Mouse (Mus musculus) myocyte (in vitro differentiated cells): ENCODE data around the gene 1700023F06Rik. TPM values are rescaled to one million over a fixed set of nuclear protein-coding genes. Genes with fewer than 3 reads are reported as not detected.

ENCODE experiments used
- H3K27me3 ChIP-seq: one replicate; pipeline ENCODE4 v1.6.1; 2011; ENCODE audit not compliant: control insufficient read depth, insufficient read depth, insufficient read length
- H3K36me3 ChIP-seq: one replicate; pipeline ENCODE4 v1.6.1; 2011; ENCODE audit not compliant: control insufficient read depth, insufficient read depth
- H3K4me2 ChIP-seq: one replicate; pipeline ENCODE4 v1.6.1; 2011; ENCODE audit warnings: low read depth, control low read depth
- H3K4me3 ChIP-seq: one replicate; pipeline ENCODE4 v1.5.1; 2011; ENCODE audit warnings: mild to moderate bottlenecking, control low read depth, moderate library complexity
- H3K79me2 ChIP-seq: one replicate; pipeline ENCODE4 v1.6.1; 2011; ENCODE audit not compliant: control insufficient read depth, insufficient read depth
- H3ac ChIP-seq: one replicate; pipeline ENCODE4 v1.6.1; 2011; ENCODE audit not compliant: control insufficient read depth, insufficient read length
- CEBPB ChIP-seq: IDR thresholded peaks from 2 replicates; pipeline ENCODE4 v1.6.1; 2011; ENCODE audit warnings: mild to moderate bottlenecking, moderate library complexity; ENCODE audit not compliant: poor library complexity, insufficient read depth, severe bottlenecking
- E2F4 ChIP-seq: IDR thresholded peaks from one replicate; pipeline ENCODE4 v1.6.1; 2011; ENCODE audit warnings: mild to moderate bottlenecking, control low read depth, moderate library complexity; ENCODE audit not compliant: insufficient read depth
- MAX ChIP-seq: IDR thresholded peaks from one replicate; pipeline ENCODE4 v1.6.1; 2011; ENCODE audit warnings: low read depth, mild to moderate bottlenecking, control low read depth
- MYOD1 ChIP-seq, 3 experiments: IDR thresholded peaks; one replicate each; pipeline ENCODE4 v1.6.1; 2011; ENCODE audit warnings: control low read depth in 2 of 3, low read depth in 2 of 3, mild to moderate bottlenecking in 2 of 3, moderate library complexity in 1 of 3; ENCODE audit not compliant: insufficient read length in 2 of 3, control insufficient read depth in 1 of 3
- MYOG ChIP-seq, 3 experiments: IDR thresholded peaks; one replicate each; pipeline ENCODE4 v1.6.1; 2011; ENCODE audit warnings: control low read depth in 2 of 3, low read depth in 2 of 3, mild to moderate bottlenecking in 2 of 3; ENCODE audit not compliant: insufficient read length in 2 of 3, control insufficient read depth in 1 of 3, insufficient read depth in 1 of 3
- POLR2A ChIP-seq: IDR thresholded peaks from one replicate; pipeline ENCODE4 v1.6.1; 2011; ENCODE audit warnings: low read depth, mild to moderate bottlenecking, control low read depth, moderate library complexity; ENCODE audit not compliant: insufficient read length
- POLR2AphosphoS2 ChIP-seq: IDR thresholded peaks from one replicate; pipeline ENCODE4 v1.6.1; 2011; ENCODE audit warnings: low read depth, control low read depth; ENCODE audit not compliant: insufficient read length
- REST ChIP-seq: IDR thresholded peaks from one replicate; pipeline ENCODE4 v1.6.1; 2011; ENCODE audit warnings: mild to moderate bottlenecking, control low read depth, moderate library complexity; ENCODE audit not compliant: insufficient read depth, insufficient read length
- SRF ChIP-seq: IDR thresholded peaks from one replicate; pipeline ENCODE4 v1.6.1; 2011; ENCODE audit warnings: low read depth; ENCODE audit not compliant: control insufficient read depth, insufficient read length
- TCF12 ChIP-seq: IDR thresholded peaks from one replicate; pipeline ENCODE4 v1.6.1; 2011; ENCODE audit warnings: mild to moderate bottlenecking, control low read depth; ENCODE audit not compliant: poor library complexity, insufficient read depth, severe bottlenecking
- TCF3 ChIP-seq: IDR thresholded peaks from one replicate; pipeline ENCODE4 v1.6.1; 2011; ENCODE audit warnings: low read depth, control low read depth; ENCODE audit not compliant: insufficient read length
- USF1 ChIP-seq: IDR thresholded peaks from one replicate; pipeline ENCODE4 v1.6.1; 2011; ENCODE audit warnings: low read depth, mild to moderate bottlenecking, control low read depth, moderate library complexity
- polyA plus RNA-seq: library from polyadenylated mRNA; unstranded; fragments of >200 nt; fragmentation: generic; extraction: Trizol; gene quantifications from one replicate; pipeline ENCODE4 v1.2.1, GENCODE M21; 2012; ENCODE audit warnings: missing spikeins

The 1700023F06Rik gene
- polyA plus RNA-seq, 1 experiment = not detected

DNA sequence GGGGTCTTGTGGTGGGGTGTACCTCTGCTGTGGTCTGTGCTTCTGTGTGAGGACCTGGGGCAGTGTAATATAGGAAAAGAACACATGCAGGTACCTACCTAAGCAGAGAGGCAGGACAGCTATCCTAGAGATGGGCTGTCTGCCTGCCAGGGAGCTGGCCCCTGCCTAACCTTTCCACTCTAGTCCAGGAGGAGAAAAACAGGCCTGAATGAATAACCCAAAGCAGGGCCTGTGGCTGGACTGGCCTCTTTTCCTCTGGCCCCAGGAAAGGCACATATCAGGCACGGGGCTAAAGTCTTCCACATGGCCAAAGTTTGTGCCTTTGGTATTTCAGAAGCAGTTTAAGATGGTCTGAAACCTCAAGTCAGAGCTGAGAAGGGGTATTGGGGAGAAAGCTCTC, 27.9 kb downstream of the 1700023F06Rik start:
- H3K27me3 ChIP-seq = no peaks in the 10 kb centered on the region
- H3K4me3 ChIP-seq = no peak overlapping the region
- no peaks in the 10 kb centered on the region for H3K79me2 ChIP-seq
- H3K4me2 ChIP-seq = no peak overlapping the region
- H3K36me3 ChIP-seq = no peaks in the 10 kb centered on the region
- no peak for TF ChIP-seq REST
- TF ChIP-seq USF1 = no peak
- TF ChIP-seq E2F4 = no peak
- no peak for TF ChIP-seq CEBPB
- no peak for TF ChIP-seq MAX
- TF ChIP-seq TCF3 = no peak
- no peak for TF ChIP-seq POLR2A
- TF ChIP-seq MYOD1 (IDR thresholded peaks at IDR 0.05; ENCODE audit: control insufficient read depth in 1 of 3, insufficient read length in 2 of 3, low read depth in 2 of 3) = no peak
- TF ChIP-seq POLR2AphosphoS2 = no peak
- no peak for TF ChIP-seq MYOG (IDR thresholded peaks at IDR 0.05; ENCODE audit: control insufficient read depth in 1 of 3, insufficient read depth in 1 of 3, insufficient read length in 2 of 3, low read depth in 2 of 3)
- no peak for TF ChIP-seq TCF12
- TF ChIP-seq SRF = no peak
- no peak overlapping the region for H3ac ChIP-seq

DNA sequence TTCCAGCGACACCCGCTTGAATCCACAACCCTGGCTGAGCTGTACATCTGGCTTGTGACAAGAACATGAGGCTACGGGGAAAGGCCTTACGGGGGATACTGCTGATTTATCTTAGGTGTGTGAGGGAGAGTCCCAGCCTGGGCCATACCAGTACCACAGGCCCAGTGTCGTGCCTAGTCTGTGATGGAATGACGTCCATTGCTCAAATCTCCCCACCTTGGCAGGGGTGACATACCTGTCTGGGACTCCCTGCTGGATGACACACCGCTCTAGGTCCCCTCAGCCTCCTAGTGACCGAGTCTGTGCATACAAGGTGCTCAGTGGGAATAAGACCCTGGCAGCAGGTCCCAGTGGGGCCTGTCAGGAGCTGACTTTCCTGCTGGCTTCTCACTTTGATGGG, 29.6 kb downstream of the 1700023F06Rik start:
- H3ac ChIP-seq = no peak overlapping the region
- no peaks in the 10 kb centered on the region for H3K27me3 ChIP-seq
- TF ChIP-seq SRF (no peak), TCF3 (no peak), E2F4 (no peak), MYOD1 (IDR thresholded peaks at IDR 0.05; ENCODE audit: control insufficient read depth in 1 of 3, insufficient read length in 2 of 3, low read depth in 2 of 3) (no peak), CEBPB (no peak), REST (no peak)
- no peaks in the 10 kb centered on the region for H3K79me2 ChIP-seq
- H3K4me3 ChIP-seq = no peak overlapping the region
- no peak overlapping the region for H3K4me2 ChIP-seq
- H3K36me3 ChIP-seq = no peaks in the 10 kb centered on the region

- no peak overlapping the region for H3K4me3 ChIP-seq
- no peak overlapping the region for H3ac ChIP-seq
- H3K36me3 ChIP-seq = no peaks in the 10 kb centered on the region
- H3K27me3 ChIP-seq = no peaks in the 10 kb centered on the region
- TF ChIP-seq POLR2AphosphoS2 (no peak), CEBPB (no peak), TCF3 (no peak), USF1 (no peak), MYOD1 (IDR thresholded peaks at IDR 0.05; ENCODE audit: control insufficient read depth in 1 of 3, insufficient read length in 2 of 3, low read depth in 2 of 3) (no peak), REST (no peak), E2F4 (no peak), POLR2A (no peak), SRF (no peak), MAX (no peak), TCF12 (no peak), MYOG (IDR thresholded peaks at IDR 0.05; ENCODE audit: control insufficient read depth in 1 of 3, insufficient read depth in 1 of 3, insufficient read length in 2 of 3, low read depth in 2 of 3) (no peak)
- peak overlapping the region; percentile 16 for H3K4me2 ChIP-seq
- H3K79me2 ChIP-seq = no peaks in the 10 kb centered on the region
Observed at GRCm38 (mm10) chr11:103177815-103178485, 30.4 kb downstream of the 1700023F06Rik start.

- Histone ChIP-seq H3K36me3 (no peaks in the 10 kb centered on the region), H3K4me2 (peak overlapping the region; percentile 20)
- no peak for TF ChIP-seq POLR2A
- TF ChIP-seq CEBPB = no peak
- TF ChIP-seq MYOD1 (IDR thresholded peaks at IDR 0.05; ENCODE audit: control insufficient read depth in 1 of 3, insufficient read length in 2 of 3, low read depth in 2 of 3) = peak; percentile 44 to 91 (median 74)
- no peak for TF ChIP-seq SRF
- TF ChIP-seq MYOG (IDR thresholded peaks at IDR 0.05; ENCODE audit: control insufficient read depth in 1 of 3, insufficient read depth in 1 of 3, insufficient read length in 2 of 3, low read depth in 2 of 3) = peak; percentile 11 to 88 (median 36)
- TF ChIP-seq TCF12 = peak; percentile 25
Observed at GRCm38 (mm10) chr11:103177216-103177615, 31.1 kb downstream of the 1700023F06Rik start.

GRCm38 (mm10) chr11:103176510-103176909, 31.8 kb downstream of the 1700023F06Rik start:
- TF ChIP-seq E2F4 (no peak), POLR2A (no peak), MYOD1 (IDR thresholded peaks at IDR 0.05; ENCODE audit: control insufficient read depth in 1 of 3, insufficient read length in 2 of 3, low read depth in 2 of 3) (no peak), POLR2AphosphoS2 (no peak), REST (no peak), USF1 (no peak)
- Histone ChIP-seq H3K4me3 (no peak overlapping the region), H3K79me2 (no peaks in the 10 kb centered on the region), H3K27me3 (no peaks in the 10 kb centered on the region), H3K4me2 (peak overlapping the region; percentile 20), H3K36me3 (no peaks in the 10 kb centered on the region), H3ac (no peak overlapping the region)

More at GRCm38 (mm10) chr11:103177216-103177615, 31.1 kb downstream of the 1700023F06Rik start:
- Histone ChIP-seq H3K4me3 (no peak overlapping the region), H3K79me2 (no peaks in the 10 kb centered on the region), H3ac (no peak overlapping the region), H3K27me3 (no peaks in the 10 kb centered on the region)
